Mouse (Mus musculus) neural tube, embryonic 11.5 days (tissue): ENCODE results near the gene Rdh19. TPM values are rescaled to one million over a fixed set of nuclear protein-coding genes. Genes with fewer than 3 reads are reported as not detected.
"Not testable (repeated sequence)": the region's sequence is repeated elsewhere in the genome, so short reads cannot be mapped to it uniquely, and the experiment has no call there.

Experiments used
- ATAC-seq: fragments of 200-750 bp; cut with Nextera tagmentation; 2 replicates; pipeline ENCODE4 v1.8.0; 2017; ENCODE audit warnings: moderate number of reproducible peaks, mild to moderate bottlenecking, moderate TSS enrichment, moderate library complexity; ENCODE audit not compliant: insufficient read depth, low FRiP score, low TSS enrichment
- DNase-seq: peaks from one replicate; pipeline ENCODE4 v3.0.0-alpha.2; 2015; ENCODE audit warnings: low spot score
- H3K27ac ChIP-seq: fragments of 300-500 bp; sonication (generic); 2 replicates; pipeline ENCODE4 v1.5.1; 2014; ENCODE audit warnings: low read depth, mild to moderate bottlenecking, low read length
- H3K27me3 ChIP-seq: fragments of 300-500 bp; sonication (generic); 2 replicates; pipeline ENCODE4 v1.6.1; 2014; ENCODE audit warnings: mild to moderate bottlenecking, low read length, mixed read lengths; ENCODE audit not compliant: control insufficient read depth, insufficient read depth
- H3K36me3 ChIP-seq: fragments of 300-500 bp; sonication (generic); 2 replicates; pipeline ENCODE4 v1.6.1; 2014; ENCODE audit warnings: mild to moderate bottlenecking, low read length, moderate library complexity, mixed read lengths; ENCODE audit not compliant: control insufficient read depth, insufficient read depth
- H3K4me1 ChIP-seq: fragments of 300-500 bp; sonication (generic); 2 replicates; pipeline ENCODE4 v1.6.1; 2014; ENCODE audit warnings: low read length, mixed read lengths; ENCODE audit not compliant: control insufficient read depth, insufficient read depth
- H3K4me2 ChIP-seq: fragments of 300-500 bp; sonication (generic); 2 replicates; pipeline ENCODE4 v1.6.1; 2014; ENCODE audit warnings: low read depth, mild to moderate bottlenecking, moderate library complexity
- H3K4me3 ChIP-seq: fragments of 300-500 bp; sonication (generic); 2 replicates; pipeline ENCODE4 v1.5.1; 2014; ENCODE audit warnings: low read depth, low read length
- H3K9ac ChIP-seq: fragments of 300-500 bp; sonication (generic); 2 replicates; pipeline ENCODE4 v1.6.1; 2014; ENCODE audit warnings: mild to moderate bottlenecking, low read length
- H3K9me3 ChIP-seq: fragments of 300-500 bp; sonication (generic); 2 replicates; pipeline ENCODE4 v1.6.1; 2016; ENCODE audit warnings: low read length; ENCODE audit not compliant: control insufficient read depth
- WGBS: fragments of 180-500 bp; shearing (Covaris S2); extraction: QIAGEN DNeasy Blood & Tissue Kit; methylation state at CpG from one replicate; pipeline ENCODE4 v1.1.7; 2014; 5-methylcytosine and 5-hydroxymethylcytosine counted together
- polyA plus RNA-seq: library from polyadenylated mRNA; unstranded; fragments of >200 nt; fragmentation: Nextera tagmentation; extraction: Ambion mirVana; gene quantifications from 2 replicates; pipeline ENCODE4 v1.2.1, GENCODE M21; 2014

Rdh19 gene
- polyA plus RNA-seq, 1 experiment from 2014 or later: not detected

GRCm38 (mm10) chr10:127829121-127829520 is 20.6 kb upstream of the Rdh19 start:
- no peak overlapping the region for H3K4me2 ChIP-seq
- no peak overlapping the region for H3K9ac ChIP-seq
- no peaks in the 10 kb centered on the region for H3K4me1 ChIP-seq
- no peaks in the 10 kb centered on the region for H3K36me3 ChIP-seq
- no peaks in the 10 kb centered on the region for H3K27me3 ChIP-seq
- H3K27ac ChIP-seq: no peak overlapping the region
- no peaks in the 10 kb centered on the region for H3K9me3 ChIP-seq
- WGBS: 79% methylated on average over 3 of the region's 3 CpGs
- DNase-seq (no peak), ATAC-seq (no peak)
- no peak overlapping the region for H3K4me3 ChIP-seq

GRCm38 (mm10) chr10:127834186-127834585 is 15.5 kb upstream of the Rdh19 start:
- not testable (repeated sequence) for ATAC-seq, H3K36me3 ChIP-seq, DNase-seq, H3K9me3 ChIP-seq, H3K4me1 ChIP-seq, H3K27me3 ChIP-seq, H3K9ac ChIP-seq, H3K4me2 ChIP-seq, H3K27ac ChIP-seq, H3K4me3 ChIP-seq
- whole genome bisulfite sequencing: 96% methylated on average over 1 of the region's 1 CpGs

GRCm38 (mm10) chr10:127835292-127835691 is 14.4 kb upstream of the Rdh19 start:
- Histone ChIP-seq H3K4me1 (no peaks in the 10 kb centered on the region), H3K9me3 (no peaks in the 10 kb centered on the region), H3K4me3 (no peak overlapping the region), H3K36me3 (no peaks in the 10 kb centered on the region), H3K27ac (no peak overlapping the region), H3K4me2 (no peak overlapping the region), H3K27me3 (no peaks in the 10 kb centered on the region), H3K9ac (no peak overlapping the region)
- DNase-seq (no peak), ATAC-seq (no peak)
- WGBS: 86% methylated on average over 5 of the region's 5 CpGs

- not testable (repeated sequence) for H3K27me3 ChIP-seq, H3K36me3 ChIP-seq, H3K9ac ChIP-seq, H3K4me3 ChIP-seq, H3K27ac ChIP-seq, H3K4me1 ChIP-seq, DNase-seq, H3K4me2 ChIP-seq, H3K9me3 ChIP-seq, ATAC-seq
- WGBS: 87% methylated on average over 5 of the region's 5 CpGs
Observed at GRCm38 (mm10) chr10:127837793-127838192, 11.9 kb upstream of the Rdh19 start.

- H3K9ac ChIP-seq: no peak overlapping the region
Observed at GRCm38 (mm10) chr10:127838539-127838938, 11.2 kb upstream of the Rdh19 start.

GRCm38 (mm10) chr10:127840776-127841175 is 9.0 kb upstream of the Rdh19 start:
- Histone ChIP-seq H3K9ac (no peak overlapping the region), H3K27me3 (no peaks in the 10 kb centered on the region), H3K4me3 (no peak overlapping the region), H3K36me3 (no peaks in the 10 kb centered on the region), H3K9me3 (no peaks in the 10 kb centered on the region), H3K4me1 (no peaks in the 10 kb centered on the region), H3K27ac (no peak overlapping the region), H3K4me2 (no peak overlapping the region)
- DNase-seq (no peak), ATAC-seq (no peak)
- 78% methylated on average over 2 of the region's 2 CpGs for WGBS

More at GRCm38 (mm10) chr10:127838539-127838938, 11.2 kb upstream of the Rdh19 start:
- Histone ChIP-seq H3K4me3 (no peak overlapping the region), H3K36me3 (no peaks in the 10 kb centered on the region), H3K9me3 (no peaks in the 10 kb centered on the region), H3K27me3 (no peaks in the 10 kb centered on the region), H3K27ac (no peak overlapping the region), H3K4me1 (no peaks in the 10 kb centered on the region), H3K4me2 (no peak overlapping the region)
- ATAC-seq (no peak), DNase-seq (no peak)
- 91% methylated on average over 2 of the region's 2 CpGs for WGBS

- not testable (repeated sequence) for H3K4me3 ChIP-seq, H3K36me3 ChIP-seq, DNase-seq, H3K4me2 ChIP-seq, H3K27ac ChIP-seq, H3K4me1 ChIP-seq, H3K9ac ChIP-seq, H3K9me3 ChIP-seq, H3K27me3 ChIP-seq, ATAC-seq
- 94% methylated on average over 5 of the region's 5 CpGs for WGBS
Observed at GRCm38 (mm10) chr10:127845945-127846344, 3.8 kb upstream of the Rdh19 start.

- Histone ChIP-seq H3K4me3 (no peak overlapping the region), H3K36me3 (no peaks in the 10 kb centered on the region), H3K4me2 (no peak overlapping the region), H3K9me3 (no peaks in the 10 kb centered on the region), H3K27ac (no peak overlapping the region), H3K4me1 (no peaks in the 10 kb centered on the region), H3K27me3 (no peaks in the 10 kb centered on the region), H3K9ac (no peak overlapping the region)
- no peak for DNase-seq
- WGBS: 85% methylated on average over 1 of the region's 1 CpGs
- ATAC-seq: no peak
Observed at GRCm38 (mm10) chr10:127848089-127848488, 1.6 kb upstream of the Rdh19 start.

GRCm38 (mm10) chr10:127856376-127856775 is 6.6 kb downstream of the Rdh19 start:
- no peaks in the 10 kb centered on the region for H3K27me3 ChIP-seq
- ATAC-seq (no peak), DNase-seq (no peak)
- no peaks in the 10 kb centered on the region for H3K36me3 ChIP-seq
- no peak overlapping the region for H3K9ac ChIP-seq
- H3K4me1 ChIP-seq: no peaks in the 10 kb centered on the region
- H3K4me3 ChIP-seq: no peak overlapping the region
- no peak overlapping the region for H3K27ac ChIP-seq
- H3K4me2 ChIP-seq: no peak overlapping the region
- H3K9me3 ChIP-seq: no peaks in the 10 kb centered on the region
